Mouse (Mus musculus) MEL (cell line): ENCODE data around the gene Scaf4. TPM values are rescaled to one million over a fixed set of nuclear protein-coding genes. Genes with fewer than 3 reads are reported as not detected.

Source experiments
- DNase-seq: peaks from one replicate; pipeline ENCODE4 v3.0.0; 2011; ENCODE audit warnings: low read depth, low spot score
- H3K27ac ChIP-seq: 2 replicates; pipeline ENCODE4 v1.5.1; 2012; ENCODE audit warnings: low read depth, mild to moderate bottlenecking, control low read depth, low read length, moderate library complexity; ENCODE audit not compliant: control insufficient read depth
- H3K27me3 ChIP-seq, 2 experiments: fragments of 150-350 bp in 1 of 2; sonication (generic) in 1 of 2; 2 replicates each; pipeline ENCODE4 v1.6.1; 2012; ENCODE audit warnings: low read length in 2 of 2, mild to moderate bottlenecking in 2 of 2, improper control_type of control experiment in 1 of 2, moderate library complexity in 1 of 2; ENCODE audit not compliant: insufficient read depth in 2 of 2, control insufficient read depth in 1 of 2
- H3K36me3 ChIP-seq, 2 experiments: 2 replicates each; pipeline ENCODE4 v1.6.1; 2012 to 2014; ENCODE audit warnings: low read length in 2 of 2, improper control_type of control experiment in 1 of 2, inconsistent platforms in 1 of 2, mild to moderate bottlenecking in 1 of 2; ENCODE audit not compliant: insufficient read depth in 2 of 2, control insufficient read depth in 1 of 2
- H3K4me1 ChIP-seq, 2 experiments: fragments of 150-350 bp in 1 of 2; sonication (generic) in 1 of 2; 2 replicates each; pipeline ENCODE4 v1.6.1; 2012; ENCODE audit warnings: low read length in 2 of 2, improper control_type of control experiment in 1 of 2, mild to moderate bottlenecking in 1 of 2; ENCODE audit not compliant: insufficient read depth in 2 of 2, control insufficient read depth in 1 of 2
- H3K4me3 ChIP-seq, 2 experiments: fragments of 150-350 bp in 1 of 2; sonication (generic) in 1 of 2; 2 replicates each; pipeline ENCODE4 v1.5.1; 2012; ENCODE audit warnings: low read depth in 2 of 2, low read length in 2 of 2, mild to moderate bottlenecking in 2 of 2, moderate library complexity in 2 of 2, control low read depth in 1 of 2, improper control_type of control experiment in 1 of 2; ENCODE audit not compliant: control insufficient read depth in 1 of 2, insufficient read depth in 1 of 2
- H3K79me2 ChIP-seq: 2 replicates; pipeline ENCODE4 v1.6.1; 2012; ENCODE audit warnings: mild to moderate bottlenecking, low read length, moderate library complexity; ENCODE audit not compliant: control insufficient read depth, poor library complexity, insufficient read depth
- H3K9ac ChIP-seq: 2 replicates; pipeline ENCODE4 v1.6.1; 2012; ENCODE audit warnings: low read depth, mild to moderate bottlenecking, control low read depth, low read length, moderate library complexity; ENCODE audit not compliant: control insufficient read depth, poor library complexity, severe bottlenecking
- H3K9me3 ChIP-seq: fragments of 150-350 bp; sonication (generic); replicated peaks from 2 replicates; pipeline ENCODE4 v1.6.1; 2012; ENCODE audit warnings: mild to moderate bottlenecking, low read length, improper control_type of control experiment, moderate library complexity; ENCODE audit not compliant: insufficient read depth
- BHLHE40 ChIP-seq: IDR thresholded peaks from 2 replicates; pipeline ENCODE4 v1.6.1; 2012; ENCODE audit warnings: low read depth, mild to moderate bottlenecking, inconsistent platforms, low read length, improper control_type of control experiment, borderline replicate concordance
- CHD2 ChIP-seq: IDR thresholded peaks from 2 replicates; pipeline ENCODE4 v1.6.1; 2011; ENCODE audit warnings: low read length, improper control_type of control experiment
- ELF1 ChIP-seq: IDR thresholded peaks from 2 replicates; pipeline ENCODE4 v1.6.1; 2014; ENCODE audit warnings: low read depth, mild to moderate bottlenecking, inconsistent platforms, low read length, improper control_type of control experiment, moderate library complexity
- EP300 ChIP-seq, 2 experiments: IDR thresholded peaks; 2 replicates each; pipeline ENCODE4 v1.6.1; 2011; ENCODE audit warnings: improper control_type of control experiment in 2 of 2, low read length in 2 of 2, low read depth in 1 of 2, mild to moderate bottlenecking in 1 of 2
- ETS1 ChIP-seq: IDR thresholded peaks from 2 replicates; pipeline ENCODE4 v1.6.1; 2012; ENCODE audit warnings: low read depth, mild to moderate bottlenecking, inconsistent platforms, low read length, improper control_type of control experiment, moderate library complexity
- HCFC1 ChIP-seq: IDR thresholded peaks from 2 replicates; pipeline ENCODE4 v1.6.1; 2012; ENCODE audit warnings: low read depth, mild to moderate bottlenecking, inconsistent platforms, low read length, improper control_type of control experiment, moderate library complexity
- JUND ChIP-seq: IDR thresholded peaks from 2 replicates; pipeline ENCODE4 v1.6.1; 2011; ENCODE audit warnings: low read depth, mild to moderate bottlenecking, improper control_type of control experiment, low read length
- MAX ChIP-seq: IDR thresholded peaks from 2 replicates; pipeline ENCODE4 v1.6.1; 2011; ENCODE audit warnings: low read length, improper control_type of control experiment
- MAZ ChIP-seq: IDR thresholded peaks from 2 replicates; pipeline ENCODE4 v1.6.1; 2012; ENCODE audit warnings: low read depth, mild to moderate bottlenecking, inconsistent platforms, low read length, improper control_type of control experiment
- MYB ChIP-seq: IDR thresholded peaks from 2 replicates; pipeline ENCODE4 v1.6.1; 2011; ENCODE audit warnings: mild to moderate bottlenecking, low read depth, low read length, improper control_type of control experiment
- MYC ChIP-seq: IDR thresholded peaks from 2 replicates; pipeline ENCODE4 v1.6.1; 2011; ENCODE audit warnings: low read depth, mild to moderate bottlenecking, low read length, improper control_type of control experiment, moderate library complexity
- NELFE ChIP-seq: IDR thresholded peaks from 2 replicates; pipeline ENCODE4 v1.6.1; 2011; ENCODE audit warnings: low read depth, low read length, improper control_type of control experiment
- NRF1 ChIP-seq: IDR thresholded peaks from 2 replicates; pipeline ENCODE4 v1.6.1; 2014; ENCODE audit warnings: low read depth, mild to moderate bottlenecking, inconsistent platforms, low read length, improper control_type of control experiment, moderate library complexity; ENCODE audit not compliant: poor library complexity, insufficient read depth, severe bottlenecking
- POLR2A ChIP-seq, 2 experiments: IDR thresholded peaks; 2 replicates each; pipeline ENCODE4 v1.6.1; 2011 to 2012; ENCODE audit warnings: low read length in 2 of 2, mild to moderate bottlenecking in 2 of 2, control low read depth in 1 of 2, improper control_type of control experiment in 1 of 2, low read depth in 1 of 2, moderate library complexity in 1 of 2; ENCODE audit not compliant: control insufficient read depth in 1 of 2, insufficient read depth in 1 of 2, poor library complexity in 1 of 2
- POLR2AphosphoS2 ChIP-seq: IDR thresholded peaks from 2 replicates; pipeline ENCODE4 v1.6.1; 2011; ENCODE audit warnings: low read length, improper control_type of control experiment
- RAD21 ChIP-seq: IDR thresholded peaks from 2 replicates; pipeline ENCODE4 v1.6.1; 2011; ENCODE audit warnings: mild to moderate bottlenecking, low read depth, low read length, improper control_type of control experiment
- RCOR1 ChIP-seq: IDR thresholded peaks from 2 replicates; pipeline ENCODE4 v1.6.1; 2012; ENCODE audit warnings: low read depth, mild to moderate bottlenecking, inconsistent platforms, low read length, improper control_type of control experiment
- TBP ChIP-seq: IDR thresholded peaks from 2 replicates; pipeline ENCODE4 v1.8.0; 2011; ENCODE audit warnings: low read depth, low read length, improper control_type of control experiment
- UBTF ChIP-seq: IDR thresholded peaks from 2 replicates; pipeline ENCODE4 v1.6.1; 2012; ENCODE audit warnings: low read depth, mild to moderate bottlenecking, inconsistent platforms, low read length, improper control_type of control experiment, moderate library complexity, borderline replicate concordance; ENCODE audit not compliant: insufficient read depth
- USF1 ChIP-seq: IDR thresholded peaks from 2 replicates; pipeline ENCODE4 v1.6.1; 2014; ENCODE audit warnings: low read depth, mild to moderate bottlenecking, inconsistent platforms, low read length, improper control_type of control experiment, moderate library complexity
- ZKSCAN1 ChIP-seq: IDR thresholded peaks from 2 replicates; pipeline ENCODE4 v1.6.1; 2012; ENCODE audit warnings: low read depth, mild to moderate bottlenecking, inconsistent platforms, low read length, improper control_type of control experiment, moderate library complexity
- ZNF384 ChIP-seq: IDR thresholded peaks from 2 replicates; pipeline ENCODE4 v1.6.1; 2012; ENCODE audit warnings: low read depth, mild to moderate bottlenecking, inconsistent platforms, low read length, improper control_type of control experiment
- polyA plus RNA-seq, 2 experiments: library from polyadenylated mRNA; stranded (reverse) in 1 of 2; unstranded in 1 of 2; fragments of >175 nt in 1 of 2; fragments of >200 nt in 1 of 2; gene quantifications; 2 replicates each; pipeline versions ENCODE4 v1.2.1 to v1.2.4; 2012; ENCODE audit warnings: low replicate concordance in 2 of 2, low read depth in 1 of 2; ENCODE audit not compliant: insufficient read length in 2 of 2, insufficient read depth in 1 of 2, missing spikeins in 1 of 2
- total RNA-seq: library from RNA; depleted of rRNA; stranded (reverse); fragments of 300-350 nt; gene quantifications from 2 replicates; pipeline ENCODE4 v1.2.3, GENCODE M21; 2012

Scaf4 gene
- total and polyA plus RNA-seq, 3 experiments: 12.3 to 56.2 TPM; not detected in 1

- H3K36me3 ChIP-seq: no peaks in the 10 kb centered on the region
- no peak overlapping the region for H3K4me3 ChIP-seq
- H3K27ac ChIP-seq: no peak overlapping the region
- H3K9me3 ChIP-seq: no peaks in the 10 kb centered on the region
- no peaks in the 10 kb centered on the region for H3K79me2 ChIP-seq
- TF ChIP-seq MAZ: no peak
- no peak for TF ChIP-seq TBP
- TF ChIP-seq POLR2A (IDR thresholded peaks at IDR 0.05; ENCODE audit: control insufficient read depth in 1 of 2, insufficient read depth in 1 of 2, low read depth in 1 of 2, low read length in 2 of 2, poor library complexity in 1 of 2): no peak
- no peak for TF ChIP-seq MAX
- TF ChIP-seq ZKSCAN1: no peak
- TF ChIP-seq POLR2AphosphoS2: no peak
- no peak for TF ChIP-seq NELFE
- no peak for TF ChIP-seq EP300 (IDR thresholded peaks at IDR 0.05; ENCODE audit: low read depth in 1 of 2, low read length in 2 of 2)
- TF ChIP-seq MYB: no peak
- TF ChIP-seq UBTF: no peak
- TF ChIP-seq CHD2: no peak
- TF ChIP-seq ETS1: no peak
- TF ChIP-seq RAD21: no peak
- TF ChIP-seq ELF1: no peak
- TF ChIP-seq RCOR1: no peak
- TF ChIP-seq NRF1: no peak
- no peak for TF ChIP-seq USF1
- no peak for TF ChIP-seq BHLHE40
- no peak for TF ChIP-seq MYC
- TF ChIP-seq ZNF384: no peak
- TF ChIP-seq, all 39 proteins: peak for 0
- H3K27me3 ChIP-seq: no peaks in the 10 kb centered on the region
- no peak for DNase-seq
- H3K4me1 ChIP-seq: no peaks in the 10 kb centered on the region
- H3K9ac ChIP-seq: no peak overlapping the region
Observed at GRCm38 (mm10) chr16:90290962-90291361, 6.7 kb upstream of the Scaf4 start.

- no peak for DNase-seq
- Histone ChIP-seq H3K79me2 (peaks cover 46% of the 10 kb centered on the region), H3K36me3 (peaks cover 2 to 21% of the 10 kb centered on the region in 2 experiments; a peak in 2 of 4 replicates), H3K9me3 (no peaks in the 10 kb centered on the region), H3K4me3 (peak overlapping the region; percentile 67 to 68), H3K9ac (peak overlapping the region; percentile 93), H3K27ac (peak overlapping the region; percentile 69), H3K27me3 (no peaks in the 10 kb centered on the region), H3K4me1 (peaks cover 8 to 25% of the 10 kb centered on the region in 2 experiments; a peak in 3 of 4 replicates)
- TF ChIP-seq MYC (no peak), TBP (peak; percentile 2; the same call in 1 of the 2 replicates), CHD2 (no peak), HCFC1 (no peak), ELF1 (no peak), JUND (no peak)
Observed at GRCm38 (mm10) chr16:90284916-90285315, 613 bp upstream of the Scaf4 start.
